Mouse (Mus musculus) midbrain, postnatal 0 days (tissue): ENCODE measurements around the gene Med14. TPM values are rescaled to one million over a fixed set of nuclear protein-coding genes. Genes with fewer than 3 reads are reported as not detected.

Experiments
- ATAC-seq: fragments of 200-750 bp; cut with Nextera tagmentation; 2 replicates; pipeline ENCODE4 v1.8.0; 2017; ENCODE audit warnings: moderate number of reproducible peaks, mild to moderate bottlenecking, moderate TSS enrichment, moderate library complexity; ENCODE audit not compliant: low FRiP score
- DNase-seq: peaks from one replicate; pipeline ENCODE4 v3.0.0-alpha.2; 2015; ENCODE audit warnings: low spot score
- H3K27ac ChIP-seq: fragments of 300-500 bp; sonication (generic); 2 replicates; pipeline ENCODE4 v1.5.1; 2014; ENCODE audit warnings: low read depth, mild to moderate bottlenecking, low read length, mixed read lengths
- H3K27me3 ChIP-seq: fragments of 300-500 bp; sonication (generic); 2 replicates; pipeline ENCODE4 v1.6.1; 2014; ENCODE audit warnings: low read length, control low read depth, mixed read lengths; ENCODE audit not compliant: insufficient read depth
- H3K36me3 ChIP-seq: fragments of 300-500 bp; sonication (generic); 2 replicates; pipeline ENCODE4 v1.6.1; 2014; ENCODE audit warnings: low read length, control low read depth, mixed read lengths; ENCODE audit not compliant: insufficient read depth
- H3K4me1 ChIP-seq: fragments of 300-500 bp; sonication (generic); 2 replicates; pipeline ENCODE4 v1.6.1; 2014; ENCODE audit warnings: mild to moderate bottlenecking, control low read depth, antibody characterized with exemption, low read length, mixed read lengths; ENCODE audit not compliant: insufficient read depth
- H3K4me2 ChIP-seq: fragments of 300-500 bp; sonication (generic); 2 replicates; pipeline ENCODE4 v1.6.1; 2014; ENCODE audit warnings: low read depth, mild to moderate bottlenecking, low read length, mixed read lengths; ENCODE audit not compliant: poor library complexity, severe bottlenecking
- H3K4me3 ChIP-seq: fragments of 300-500 bp; sonication (generic); 2 replicates; pipeline ENCODE4 v1.5.1; 2014; ENCODE audit warnings: low read depth, mild to moderate bottlenecking, low read length, moderate library complexity
- H3K9ac ChIP-seq: fragments of 300-500 bp; sonication (generic); replicated peaks from 2 replicates; pipeline ENCODE4 v1.6.1; 2014; ENCODE audit warnings: mild to moderate bottlenecking, low read length, moderate library complexity, mixed read lengths; ENCODE audit not compliant: poor library complexity, severe bottlenecking
- H3K9me3 ChIP-seq: fragments of 300-500 bp; sonication (generic); 2 replicates; pipeline ENCODE4 v1.6.1; 2016; ENCODE audit warnings: low read length, control low read depth
- CTCF ChIP-seq: IDR thresholded peaks from 2 replicates; pipeline ENCODE4 v1.5.1; 2016; ENCODE audit warnings: antibody characterized with exemption, mild to moderate bottlenecking
- WGBS: fragments of 180-500 bp; shearing (Covaris S2); extraction: QIAGEN DNeasy Blood & Tissue Kit; methylation state at CpG from one replicate; pipeline ENCODE4 v1.1.7; 2014; 5-methylcytosine and 5-hydroxymethylcytosine counted together
- polyA plus RNA-seq: library from polyadenylated mRNA; unstranded; fragments of >200 nt; fragmentation: Nextera tagmentation; extraction: Ambion mirVana; gene quantifications from 2 replicates; pipeline ENCODE4 v1.2.1, GENCODE M21; 2015
- total RNA-seq: library from RNA; depleted of rRNA; stranded (reverse); fragments of >200 nt; gene quantifications from 2 replicates; pipeline ENCODE4 v1.2.3, GENCODE M21; 2014

The Med14 gene
- total and polyA plus RNA-seq, 2 experiments from 2014 or later = 9.1 to 24.9 TPM

DNA sequence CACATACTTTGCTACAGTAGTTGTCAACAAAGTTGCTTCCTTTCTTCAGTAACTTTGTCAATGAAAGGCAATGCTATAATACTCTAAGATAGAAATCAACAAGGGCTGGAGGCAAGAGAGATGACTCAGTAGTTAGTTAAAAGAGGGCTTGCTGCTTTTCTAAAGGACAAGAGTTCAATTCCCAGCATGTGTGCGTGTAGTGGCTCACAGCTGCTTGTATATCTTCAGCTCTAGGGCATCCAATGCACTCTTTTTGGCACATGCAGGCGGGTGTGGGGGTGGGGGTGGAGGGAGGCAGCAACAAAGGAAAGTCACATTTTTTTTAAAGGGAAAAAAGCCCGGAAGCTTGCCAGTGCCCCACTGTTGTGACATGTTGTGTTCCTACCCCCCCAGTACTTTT, 6.7 kb upstream of the Med14 start:
- DNase-seq = no peak
- Histone ChIP-seq H3K4me1 (no peaks in the 10 kb centered on the region), H3K4me2 (no peak overlapping the region), H3K36me3 (no peaks in the 10 kb centered on the region), H3K27me3 (no peaks in the 10 kb centered on the region), H3K4me3 (no peak overlapping the region), H3K27ac (no peak overlapping the region), H3K9me3 (no peaks in the 10 kb centered on the region), H3K9ac (no peak overlapping the region)
- no peak for ATAC-seq
- WGBS = 56% methylated on average over 3 of the region's 3 CpGs
- TF ChIP-seq CTCF = no peak

DNA sequence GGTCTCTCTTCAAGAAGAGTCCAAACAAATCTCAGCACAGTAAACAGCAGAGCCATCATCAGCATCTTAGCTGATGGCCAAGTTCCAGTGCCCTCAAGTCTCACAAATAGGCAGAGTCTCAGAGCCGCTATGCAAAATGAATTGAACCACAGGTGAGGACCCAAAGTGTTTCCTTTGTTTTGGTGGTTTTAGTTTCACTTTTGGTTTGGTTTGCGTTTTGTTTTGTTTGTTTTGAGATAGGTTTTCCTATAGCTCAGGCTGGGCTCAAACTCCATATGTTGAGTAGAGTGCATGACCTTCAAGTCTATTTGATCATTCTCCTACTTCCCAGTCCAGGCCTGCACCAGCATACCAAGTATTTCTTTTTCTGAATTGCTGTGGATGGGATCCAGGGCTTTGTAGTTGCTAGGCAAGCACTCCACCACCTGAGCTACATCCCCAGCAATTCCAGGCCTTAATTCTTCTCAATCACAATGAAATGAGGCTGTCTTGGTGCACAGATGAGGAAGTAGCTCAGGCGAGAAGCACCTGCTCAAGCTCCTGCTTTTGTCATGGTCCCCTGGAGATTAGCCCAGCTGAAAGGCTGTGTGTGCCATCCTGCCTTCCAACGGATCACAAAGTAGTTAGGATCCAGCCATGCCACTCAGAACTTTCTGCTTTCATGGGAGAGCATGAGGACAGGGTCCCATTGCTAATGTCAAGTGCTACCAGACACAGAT, 5.1 kb upstream of the Med14 start:
- WGBS = 63% methylated on average over 4 of the region's 4 CpGs
- Histone ChIP-seq H3K4me1 (no peaks in the 10 kb centered on the region), H3K9ac (no peak overlapping the region), H3K36me3 (no peaks in the 10 kb centered on the region), H3K4me3 (no peak overlapping the region), H3K9me3 (no peaks in the 10 kb centered on the region), H3K27ac (no peak overlapping the region), H3K4me2 (no peak overlapping the region), H3K27me3 (no peaks in the 10 kb centered on the region)
- TF ChIP-seq CTCF = no peak
- DNase-seq (no peak), ATAC-seq (no peak)

DNA sequence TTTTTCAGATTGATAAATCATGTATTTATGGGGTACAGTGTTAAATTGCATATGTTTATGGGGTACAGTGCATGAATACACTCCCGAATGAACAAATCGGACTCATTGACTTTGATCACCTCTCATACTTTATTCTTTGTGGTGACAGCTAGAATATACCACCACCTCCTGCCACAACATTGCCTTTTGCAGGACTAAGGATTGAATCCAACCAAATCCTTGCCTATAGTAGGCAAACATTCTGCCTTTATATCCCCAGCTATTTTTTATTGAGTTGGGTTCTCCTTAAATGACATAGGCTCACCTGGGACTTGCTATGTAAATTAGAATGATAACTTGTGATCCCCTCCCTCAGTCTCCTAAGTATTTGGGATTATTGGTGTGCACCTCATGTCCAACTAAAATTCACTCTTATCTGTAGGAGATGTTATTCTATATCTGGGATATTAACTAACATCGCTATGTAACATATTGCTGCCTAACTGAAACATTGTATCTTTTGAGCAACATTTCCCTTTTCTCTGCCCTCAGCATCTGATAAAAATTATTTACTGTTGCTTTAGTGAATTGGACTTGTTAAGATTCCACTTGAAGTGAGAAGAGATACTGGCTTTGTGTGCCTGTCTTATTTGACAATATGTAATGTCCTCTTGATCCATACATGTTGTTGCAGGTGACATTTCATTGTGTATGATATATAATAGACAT, 1.4 kb upstream of the Med14 start:
- DNase-seq (no peak), ATAC-seq (no peak)
- Histone ChIP-seq H3K4me2 (peak overlapping the region; percentile 51), H3K27me3 (no peaks in the 10 kb centered on the region), H3K27ac (peak overlapping the region; percentile 91), H3K4me1 (no peaks in the 10 kb centered on the region), H3K9me3 (no peaks in the 10 kb centered on the region), H3K36me3 (no peaks in the 10 kb centered on the region), H3K9ac (peak overlapping the region; percentile 50), H3K4me3 (peak overlapping the region; percentile 57)
- no peak for TF ChIP-seq CTCF
- 61% methylated on average over 3 of the region's 3 CpGs for WGBS

DNA sequence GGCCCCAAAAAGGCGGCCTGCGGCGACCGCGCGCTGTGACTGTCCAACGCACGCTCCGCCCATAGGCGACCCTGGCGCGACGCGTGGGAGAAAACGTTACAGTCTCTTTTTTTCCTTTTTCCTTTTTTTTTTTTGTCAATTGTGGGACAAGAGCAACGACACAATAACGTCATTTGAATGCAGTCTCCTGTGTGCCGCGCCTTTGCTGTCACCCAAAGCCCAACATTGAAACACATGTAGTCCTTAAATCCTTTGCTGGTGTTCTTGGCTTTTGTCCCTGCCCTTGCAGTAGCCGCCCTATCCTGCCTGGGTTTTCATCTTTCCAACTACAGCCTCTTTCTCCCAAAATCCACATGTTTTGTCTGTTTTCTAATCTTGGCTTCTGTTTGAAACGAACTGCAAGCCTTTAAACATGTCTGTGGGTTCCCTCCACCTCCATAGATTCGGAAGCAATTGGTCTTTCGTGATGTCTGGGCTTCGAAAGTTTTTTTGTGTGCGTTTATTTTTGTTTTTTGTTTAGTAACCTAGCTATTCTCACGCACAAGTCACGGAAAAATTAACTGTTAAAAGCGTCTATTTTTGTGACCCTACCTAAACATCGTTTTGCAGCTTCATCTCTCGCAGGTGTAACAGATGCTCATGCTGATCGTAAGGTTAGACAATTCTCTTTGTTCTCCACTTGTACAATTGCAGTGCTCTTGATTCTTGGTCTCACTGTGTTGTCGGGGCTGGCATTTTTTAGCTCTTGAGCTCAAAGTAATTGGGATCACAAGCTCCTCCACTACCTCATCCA, 657 bp upstream of the Med14 start:
- H3K4me1 ChIP-seq = no peaks in the 10 kb centered on the region
- TF ChIP-seq CTCF = no peak
- peak overlapping the region; percentile 57 for H3K4me3 ChIP-seq
- no peaks in the 10 kb centered on the region for H3K36me3 ChIP-seq
- H3K4me2 ChIP-seq = peak overlapping the region; percentile 51
- 17% methylated on average over 31 of the region's 32 CpGs for WGBS
- DNase-seq (peak; percentile 10), ATAC-seq (peak; percentile 38)
- no peaks in the 10 kb centered on the region for H3K27me3 ChIP-seq
- peak overlapping the region; percentile 66 for H3K9ac ChIP-seq
- H3K9me3 ChIP-seq = no peaks in the 10 kb centered on the region
- H3K27ac ChIP-seq = peak overlapping the region; percentile 91

DNA sequence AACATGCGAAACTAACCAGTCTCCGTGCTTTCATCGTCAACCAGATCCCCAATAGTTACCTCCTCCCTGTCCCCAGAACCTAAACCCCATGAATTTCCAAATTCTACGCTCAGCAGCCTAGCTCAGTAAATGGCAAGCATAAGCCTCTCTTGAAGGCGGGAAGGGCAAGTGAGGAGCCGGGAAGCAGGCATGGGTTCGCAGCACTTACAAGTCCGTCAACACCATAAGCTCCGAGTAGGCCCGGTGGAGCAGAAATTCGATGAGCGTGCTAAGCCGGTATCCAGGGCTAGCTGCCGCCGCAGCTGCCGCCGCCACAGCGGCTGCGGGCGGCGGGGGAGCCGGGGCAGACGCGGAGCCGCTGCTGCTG, 631 bp downstream of the Med14 start:
- ATAC-seq (peak; percentile 36), DNase-seq (peak; percentile 18)
- no peaks in the 10 kb centered on the region for H3K27me3 ChIP-seq
- no peaks in the 10 kb centered on the region for H3K36me3 ChIP-seq
- H3K4me2 ChIP-seq = peak overlapping the region; percentile 51
- H3K9me3 ChIP-seq = no peaks in the 10 kb centered on the region
- peak overlapping the region; percentile 57 for H3K4me3 ChIP-seq
- no peak for TF ChIP-seq CTCF
- peak overlapping the region; percentile 66 for H3K9ac ChIP-seq
- WGBS = 15% methylated on average over 21 of the region's 25 CpGs
- H3K4me1 ChIP-seq = no peaks in the 10 kb centered on the region
- peak overlapping the region; percentile 91 for H3K27ac ChIP-seq
